Mouse (Mus musculus): ENCODE results near the gene Ccl12. TPM values are rescaled to one million over a fixed set of nuclear protein-coding genes. Genes with fewer than 3 reads are reported as not detected.

The Ccl12 gene
- polyA plus RNA-seq, 1 experiment from 2014 or later: not detected

GRCm38 (mm10) chr11:82110372-82111248, 9.0 kb downstream of the Ccl12 start:
- 77% methylated on average over 6 of the region's 6 CpGs for WGBS
- Histone ChIP-seq H3K4me1 (replicated peaks; ENCODE audit: control insufficient read depth, insufficient read depth, low read length) (no peaks in the 10 kb centered on the region), H3K9me3 (ENCODE audit: control insufficient read depth, low read length) (no peaks in the 10 kb centered on the region), H3K27ac (ENCODE audit: low read depth, low read length) (no peak overlapping the region), H3K9ac (ENCODE audit: low read depth, low read length) (no peak overlapping the region), H3K36me3 (ENCODE audit: control insufficient read depth, insufficient read depth, low read length) (no peaks in the 10 kb centered on the region), H3K4me3 (ENCODE audit: low read depth, low read length) (no peak overlapping the region), H3K27me3 (replicated peaks; ENCODE audit: control insufficient read depth, insufficient read depth, low read length) (no peaks in the 10 kb centered on the region), H3K4me2 (no peak overlapping the region)
- ATAC-seq (replicated peaks; ENCODE audit: low FRiP score): no peak
- no peak for DNase-seq (ENCODE audit: low spot score)

- WGBS: 79% methylated on average over 3 of the region's 3 CpGs
- Histone ChIP-seq H3K4me1 (replicated peaks; ENCODE audit: control insufficient read depth, insufficient read depth, low read length) (no peaks in the 10 kb centered on the region), H3K4me3 (ENCODE audit: low read depth, low read length) (no peak within 1 kb of the TSS), H3K9me3 (ENCODE audit: control insufficient read depth, low read length) (no peaks in the 10 kb centered on the region), H3K4me2 (no peak within 1 kb of the TSS), H3K9ac (ENCODE audit: low read depth, low read length) (no peak within 1 kb of the TSS), H3K27ac (ENCODE audit: low read depth, low read length) (no peak within 1 kb of the TSS), H3K36me3 (ENCODE audit: control insufficient read depth, insufficient read depth, low read length) (no peaks in the 10 kb centered on the region), H3K27me3 (replicated peaks; ENCODE audit: control insufficient read depth, insufficient read depth, low read length) (no peaks in the 10 kb centered on the region)
- DNase-seq (ENCODE audit: low spot score) (no peak), ATAC-seq (replicated peaks; ENCODE audit: low FRiP score) (no peak)
These were observed 13.2 kb downstream of the Ccl12 start, which contains the start of gene Ccl8 for GRCm38 (mm10) chr11:82114885-82115284. Ccl8 (plus strand) TSS chr11:82115185.

- ATAC-seq (replicated peaks; ENCODE audit: low FRiP score): no peak
- WGBS: 70% methylated on average over 3 of the region's 3 CpGs
- Histone ChIP-seq H3K4me1 (replicated peaks; ENCODE audit: control insufficient read depth, insufficient read depth, low read length) (no peaks in the 10 kb centered on the region), H3K27me3 (replicated peaks; ENCODE audit: control insufficient read depth, insufficient read depth, low read length) (no peaks in the 10 kb centered on the region), H3K4me3 (ENCODE audit: low read depth, low read length) (no peak overlapping the region), H3K4me2 (no peak overlapping the region), H3K36me3 (ENCODE audit: control insufficient read depth, insufficient read depth, low read length) (no peaks in the 10 kb centered on the region), H3K9me3 (ENCODE audit: control insufficient read depth, low read length) (no peaks in the 10 kb centered on the region), H3K9ac (ENCODE audit: low read depth, low read length) (no peak overlapping the region), H3K27ac (ENCODE audit: low read depth, low read length) (no peak overlapping the region)
- no peak for DNase-seq (ENCODE audit: low spot score)
These were observed 14.4 kb downstream of the Ccl12 start for GRCm38 (mm10) chr11:82116041-82116440.

- 69% methylated on average over 1 of the region's 1 CpGs for WGBS
- H3K9ac ChIP-seq (ENCODE audit: low read depth, low read length): no peak overlapping the region
- H3K36me3 ChIP-seq (ENCODE audit: control insufficient read depth, insufficient read depth, low read length): no peaks in the 10 kb centered on the region
- H3K27me3 ChIP-seq (replicated peaks; ENCODE audit: control insufficient read depth, insufficient read depth, low read length): no peaks in the 10 kb centered on the region
- no peaks in the 10 kb centered on the region for H3K4me1 ChIP-seq (replicated peaks; ENCODE audit: control insufficient read depth, insufficient read depth, low read length)
- ATAC-seq (replicated peaks; ENCODE audit: low FRiP score) (no peak), DNase-seq (ENCODE audit: low spot score) (no peak)
- no peak overlapping the region for H3K27ac ChIP-seq (ENCODE audit: low read depth, low read length)
- H3K4me3 ChIP-seq (ENCODE audit: low read depth, low read length): no peak overlapping the region
- H3K4me2 ChIP-seq: no peak overlapping the region
- H3K9me3 ChIP-seq (ENCODE audit: control insufficient read depth, low read length): no peaks in the 10 kb centered on the region
These were observed 31.3 kb downstream of the Ccl12 start for GRCm38 (mm10) chr11:82132977-82133376.

- H3K4me3 ChIP-seq (ENCODE audit: low read depth, low read length): no peak overlapping the region
- no peaks in the 10 kb centered on the region for H3K9me3 ChIP-seq (ENCODE audit: control insufficient read depth, low read length)
- no peaks in the 10 kb centered on the region for H3K36me3 ChIP-seq (ENCODE audit: control insufficient read depth, insufficient read depth, low read length)
- DNase-seq (ENCODE audit: low spot score) (no peak), ATAC-seq (replicated peaks; ENCODE audit: low FRiP score) (no peak)
- WGBS: 74% methylated on average over 2 of the region's 2 CpGs
- no peaks in the 10 kb centered on the region for H3K4me1 ChIP-seq (replicated peaks; ENCODE audit: control insufficient read depth, insufficient read depth, low read length)
- no peaks in the 10 kb centered on the region for H3K27me3 ChIP-seq (replicated peaks; ENCODE audit: control insufficient read depth, insufficient read depth, low read length)
- H3K4me2 ChIP-seq: no peak overlapping the region
- no peak overlapping the region for H3K27ac ChIP-seq (ENCODE audit: low read depth, low read length)
- H3K9ac ChIP-seq (ENCODE audit: low read depth, low read length): no peak overlapping the region
These were observed 34.6 kb downstream of the Ccl12 start for GRCm38 (mm10) chr11:82136196-82136595.

GRCm38 (mm10) chr11:82139492-82140094, 37.9 kb downstream of the Ccl12 start:
- Histone ChIP-seq H3K27me3 (replicated peaks; ENCODE audit: control insufficient read depth, insufficient read depth, low read length) (no peaks in the 10 kb centered on the region), H3K36me3 (ENCODE audit: control insufficient read depth, insufficient read depth, low read length) (no peaks in the 10 kb centered on the region), H3K9me3 (ENCODE audit: control insufficient read depth, low read length) (no peaks in the 10 kb centered on the region), H3K4me2 (no peak overlapping the region), H3K9ac (ENCODE audit: low read depth, low read length) (no peak overlapping the region), H3K27ac (ENCODE audit: low read depth, low read length) (no peak overlapping the region), H3K4me3 (ENCODE audit: low read depth, low read length) (no peak overlapping the region), H3K4me1 (replicated peaks; ENCODE audit: control insufficient read depth, insufficient read depth, low read length) (no peaks in the 10 kb centered on the region)
- DNase-seq (ENCODE audit: low spot score) (no peak), ATAC-seq (replicated peaks; ENCODE audit: low FRiP score) (no peak)
- 63% methylated on average over 7 of the region's 7 CpGs for WGBS

Other genes starting within 250 kb of the Ccl12 start
- gene 5530401A14Rik, start 241.2 kb upstream of the Ccl12 start, polyA plus RNA-seq (2014; fragmentation: Nextera tagmentation; extraction: Ambion mirVana): not detected in 2 replicates
- gene Asic2, start 133.4 kb upstream of the Ccl12 start, polyA plus RNA-seq (2014; fragmentation: Nextera tagmentation; extraction: Ambion mirVana): 0.18 and 0.27 TPM in 2 replicates
- 1.4 and 1.8 TPM in 2 replicates for gene Ccl2, start 66.3 kb upstream of the Ccl12 start, polyA plus RNA-seq (2014; fragmentation: Nextera tagmentation; extraction: Ambion mirVana)
- gene Gm17268, start 63.3 kb upstream of the Ccl12 start, polyA plus RNA-seq (2014; fragmentation: Nextera tagmentation; extraction: Ambion mirVana): not detected in 2 replicates
- gene Ccl7, start 56.1 kb upstream of the Ccl12 start, polyA plus RNA-seq (2014; fragmentation: Nextera tagmentation; extraction: Ambion mirVana): 0.36 and 0.39 TPM in 2 replicates
- not detected in 2 replicates for gene Ccl11, start 44.0 kb upstream of the Ccl12 start, polyA plus RNA-seq (2014; fragmentation: Nextera tagmentation; extraction: Ambion mirVana)
- not detected in 2 replicates for gene Ccl8, start 13.3 kb downstream of the Ccl12 start, polyA plus RNA-seq (2014; fragmentation: Nextera tagmentation; extraction: Ambion mirVana)
- gene Ccl1, start 203.8 kb downstream of the Ccl12 start, polyA plus RNA-seq (2014; fragmentation: Nextera tagmentation; extraction: Ambion mirVana): not detected in 2 replicates